Mouse (Mus musculus) thymus, adult 2 months (tissue): ENCODE measurements at regions not wholly inside any gene's neighbourhood (a gene's known extent, or its start where the extent isn't known, plus 50 kb on each side); places are given as distances from the start of the nearest gene placed in this dataset.

ENCODE experiments used
- DNase-seq: peaks from one replicate; pipeline ENCODE4 v3.0.0; 2021
- H3K27ac ChIP-seq: fragments of 200-500 bp; 2 replicates; pipeline ENCODE4 v1.5.1; 2012; ENCODE audit warnings: low read length, control low read depth; ENCODE audit not compliant: control insufficient read depth, insufficient read depth
- H3K27me3 ChIP-seq: fragments of 200-500 bp; 2 replicates; pipeline ENCODE4 v1.6.1; 2012; ENCODE audit warnings: mild to moderate bottlenecking, low read length, moderate library complexity, mixed read lengths; ENCODE audit not compliant: control insufficient read depth, insufficient read depth
- H3K36me3 ChIP-seq: fragments of 200-500 bp; 2 replicates; pipeline ENCODE4 v1.6.1; 2012; ENCODE audit warnings: mild to moderate bottlenecking, low read length, moderate library complexity; ENCODE audit not compliant: control insufficient read depth, insufficient read depth
- H3K4me1 ChIP-seq: fragments of 200-500 bp; replicated peaks from 2 replicates; pipeline ENCODE4 v1.6.1; 2012; ENCODE audit warnings: low read length; ENCODE audit not compliant: control insufficient read depth, insufficient read depth
- H3K4me3 ChIP-seq: fragments of 200-500 bp; 2 replicates; pipeline ENCODE4 v1.5.1; 2012; ENCODE audit warnings: mild to moderate bottlenecking, low read length, control low read depth, moderate library complexity; ENCODE audit not compliant: control insufficient read depth, insufficient read depth
- CTCF ChIP-seq: fragments of 200-500 bp; IDR thresholded peaks from 2 replicates; pipeline ENCODE4 v1.5.1; 2012; ENCODE audit warnings: mild to moderate bottlenecking, control low read depth, low read length, moderate library complexity, borderline replicate concordance; ENCODE audit not compliant: control insufficient read depth, poor library complexity, insufficient read depth; ENCODE audit errors: extremely low read depth
- POLR2A ChIP-seq: fragments of 200-500 bp; IDR thresholded peaks from 2 replicates; pipeline ENCODE4 v1.6.1; 2012; ENCODE audit warnings: mild to moderate bottlenecking, low read length, control low read depth, moderate library complexity; ENCODE audit not compliant: control insufficient read depth, poor library complexity, insufficient read depth; ENCODE audit errors: extremely low read depth
- WGBS: fragments of 180-500 bp; shearing (Covaris S2); methylation state at CpG from one replicate; pipeline ENCODE4 v1.1.7; 2018; 5-methylcytosine and 5-hydroxymethylcytosine counted together

DNA sequence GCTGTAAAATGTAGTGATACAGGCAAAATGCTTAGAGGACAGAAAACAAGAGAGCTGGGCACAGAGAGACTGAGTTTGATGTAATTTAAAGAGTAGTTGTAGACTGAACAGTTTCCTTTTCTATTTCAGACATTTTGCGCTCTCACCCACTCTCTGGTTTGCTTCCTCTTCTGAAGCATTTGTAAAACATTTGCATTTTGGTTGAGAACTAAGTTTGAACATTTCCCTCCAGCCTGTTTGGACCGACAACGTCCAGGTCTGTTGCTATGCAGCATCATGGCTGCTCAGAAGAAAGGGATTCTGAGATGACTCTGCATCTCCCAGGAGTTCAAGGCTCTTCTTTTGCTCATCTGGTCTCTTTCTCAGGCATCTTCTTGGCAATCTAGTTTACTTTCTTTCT lies 78.2 kb downstream of the Rasd2 start:
- Histone ChIP-seq H3K4me1 (no peaks in the 10 kb centered on the region), H3K27me3 (no peaks in the 10 kb centered on the region), H3K27ac (no peak overlapping the region), H3K4me3 (no peak overlapping the region), H3K36me3 (no peaks in the 10 kb centered on the region)
- DNase-seq: no peak
- WGBS: 40% methylated on average over 3 of the region's 3 CpGs
- TF ChIP-seq CTCF (no peak), POLR2A (no peak)

DNA sequence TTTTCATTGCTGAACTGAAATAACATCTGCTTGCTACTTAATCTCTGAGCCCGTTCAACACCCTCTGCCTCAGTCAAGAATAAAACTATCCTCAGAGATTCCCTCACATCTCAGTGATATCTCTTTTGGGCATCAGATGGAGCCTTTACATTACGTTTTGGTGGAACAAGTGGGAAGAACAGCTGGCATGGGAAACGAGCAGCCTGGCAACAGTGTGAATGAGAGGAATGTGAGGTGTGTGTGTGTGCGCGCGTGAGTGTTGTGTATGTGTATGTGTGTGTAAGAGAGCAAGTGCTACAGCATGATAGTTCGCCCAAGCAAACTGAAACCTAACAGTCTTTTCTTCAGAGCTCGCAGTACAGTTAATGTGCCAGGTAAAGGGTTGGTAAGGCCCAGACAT lies 76.2 kb downstream of the Rasd2 start:
- Histone ChIP-seq H3K4me3 (no peak overlapping the region), H3K27ac (no peak overlapping the region), H3K27me3 (no peaks in the 10 kb centered on the region), H3K4me1 (no peaks in the 10 kb centered on the region), H3K36me3 (no peaks in the 10 kb centered on the region)
- DNase-seq: no peak
- TF ChIP-seq POLR2A (no peak), CTCF (no peak)
- 89% methylated on average over 8 of the region's 8 CpGs for WGBS
